Mouse (Mus musculus) 3T3-L1 (cell line): Measurements from ENCODE around the gene Pdia6.
A peak's percentile ranks its signal among the peaks of the same experiment; 100 is the strongest.

Experiments
- DNase-seq: peaks from one replicate; pipeline ENCODE4 v3.0.0-alpha.2; 2015; ENCODE audit warnings: low read depth, low spot score

Pdia6 gene

GRCm38 (mm10) chr12:17265971-17266672 is at the start of gene Pdia6:
Gene Pdia6, plus strand, starts transcription at chr12:17266545.
- DNase-seq = peak; percentile 93

DNA sequence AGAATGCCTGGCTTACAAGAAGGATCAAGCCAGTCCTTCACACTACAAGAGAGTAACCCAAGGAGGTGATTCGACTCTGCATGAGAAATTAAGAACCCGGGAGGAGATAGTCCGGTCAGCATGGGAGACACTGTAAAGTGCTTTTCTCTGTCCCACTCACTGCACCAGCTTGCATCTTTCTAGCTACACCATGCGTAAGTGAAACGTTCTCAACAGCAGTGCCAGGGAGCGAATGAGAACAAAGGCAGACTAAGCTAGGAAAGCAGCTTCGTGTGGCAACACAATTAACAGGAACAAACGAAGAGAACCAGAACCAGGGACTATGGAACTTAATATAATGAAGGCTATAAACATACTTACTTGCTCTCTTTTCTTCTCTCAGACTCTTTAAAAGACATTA is 48.0 kb upstream of the Pdia6 start:
- no peak for DNase-seq

- DNase-seq = no peak
Observed at GRCm38 (mm10) chr12:17219107-17219506, 47.2 kb upstream of the Pdia6 start.

DNA sequence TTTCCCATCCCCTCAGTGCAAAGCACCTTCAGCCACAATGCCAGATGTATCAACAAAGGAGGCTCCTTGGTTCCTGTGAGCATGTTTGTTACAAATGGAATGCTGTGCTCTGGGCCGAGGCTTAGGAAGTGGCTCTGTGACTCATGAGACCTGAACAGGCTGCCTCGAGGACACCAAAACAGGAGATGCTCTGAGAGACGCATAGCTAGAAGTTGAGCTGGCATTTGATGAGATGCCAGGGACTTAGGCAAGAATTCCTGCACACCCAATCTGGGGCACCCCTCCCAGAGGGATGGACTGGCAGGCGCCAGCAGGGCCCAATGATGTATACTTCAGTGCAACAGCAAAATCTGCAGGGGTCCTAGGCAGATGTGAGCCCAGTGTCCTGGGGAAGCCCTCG is 45.7 kb upstream of the Pdia6 start:
- DNase-seq = peak; percentile 97

DNA sequence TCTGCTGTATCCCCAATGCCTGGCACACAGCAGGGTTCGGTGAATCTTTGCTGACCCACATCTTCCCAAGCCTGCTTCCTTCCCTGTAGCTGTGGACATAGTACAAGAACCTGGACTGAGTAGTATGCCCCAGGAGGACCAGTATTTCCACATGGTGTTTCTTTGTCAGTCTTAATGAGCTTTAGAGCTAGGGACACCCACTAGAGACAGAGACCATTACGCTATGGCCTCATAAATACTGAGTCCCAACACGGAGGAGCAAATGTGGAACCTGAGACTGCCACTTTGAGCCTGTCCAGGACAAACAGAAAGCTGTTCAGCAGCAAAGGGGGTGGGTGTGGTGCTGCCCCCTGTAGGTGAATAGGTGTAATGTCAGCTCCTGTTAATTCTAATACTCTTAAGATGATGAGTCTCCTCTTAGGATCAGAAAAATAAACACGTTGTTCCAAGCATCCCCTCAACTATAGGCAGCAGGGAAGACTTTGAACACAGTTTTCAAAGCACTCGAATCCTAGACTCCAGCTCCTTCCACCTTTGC is 44.4 kb upstream of the Pdia6 start:
- peak; percentile 45 for DNase-seq

DNA sequence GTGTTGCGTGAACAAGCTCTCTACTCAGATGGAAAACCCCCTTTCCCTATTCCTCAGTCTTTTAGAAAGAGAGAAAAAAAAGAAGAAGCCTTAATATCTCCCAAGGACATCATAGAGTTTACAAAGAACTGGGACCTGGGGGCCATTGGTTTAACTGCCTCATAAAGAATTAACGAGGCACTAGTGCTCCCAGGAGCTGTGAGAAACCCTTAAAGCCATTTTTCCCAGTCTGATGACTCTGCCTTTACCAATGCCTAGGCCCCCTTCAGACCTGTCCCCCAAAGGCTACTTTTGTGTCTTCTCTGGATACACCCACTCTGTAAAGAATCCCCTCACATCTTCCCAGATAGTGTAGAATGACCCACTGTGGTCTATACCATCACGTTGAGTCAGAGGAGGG is 43.3 kb upstream of the Pdia6 start:
- DNase-seq = no peak

- no peak for DNase-seq
Observed at GRCm38 (mm10) chr12:17225012-17225411, 41.3 kb upstream of the Pdia6 start.

GRCm38 (mm10) chr12:17227903-17228302 is 38.4 kb upstream of the Pdia6 start:
- no peak for DNase-seq

DNA sequence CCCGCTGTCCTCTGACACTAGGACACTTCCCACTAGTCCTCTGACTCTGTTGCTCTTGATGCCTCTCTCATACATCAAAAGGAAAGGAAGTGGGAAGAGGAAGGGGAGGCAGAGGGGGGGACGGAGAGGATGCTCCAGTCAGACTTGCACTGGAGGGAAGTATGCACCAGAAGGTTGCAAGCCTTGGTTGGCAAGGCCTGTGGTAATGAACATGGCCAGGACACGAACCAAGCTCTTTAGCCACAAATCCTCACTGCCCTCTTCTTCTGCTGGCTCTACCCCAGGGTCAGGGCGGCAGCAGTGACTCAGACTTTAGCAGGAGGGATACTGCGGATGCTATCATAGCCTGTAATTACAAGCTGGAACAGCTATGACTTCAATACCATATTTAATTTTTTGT is 35.8 kb upstream of the Pdia6 start:
- peak; percentile 62 for DNase-seq

GRCm38 (mm10) chr12:17231513-17231912 is 34.8 kb upstream of the Pdia6 start:
- DNase-seq = no peak

- peak; percentile 43 for DNase-seq
Observed at GRCm38 (mm10) chr12:17235535-17236313, 30.6 kb upstream of the Pdia6 start.

GRCm38 (mm10) chr12:17238588-17239427 is 27.5 kb upstream of the Pdia6 start:
- DNase-seq = peak; percentile 65

GRCm38 (mm10) chr12:17239428-17239688 is 27.0 kb upstream of the Pdia6 start:
- no peak for DNase-seq

- DNase-seq = peak; percentile 59
Observed at GRCm38 (mm10) chr12:17241016-17241415, 25.3 kb upstream of the Pdia6 start.

DNA sequence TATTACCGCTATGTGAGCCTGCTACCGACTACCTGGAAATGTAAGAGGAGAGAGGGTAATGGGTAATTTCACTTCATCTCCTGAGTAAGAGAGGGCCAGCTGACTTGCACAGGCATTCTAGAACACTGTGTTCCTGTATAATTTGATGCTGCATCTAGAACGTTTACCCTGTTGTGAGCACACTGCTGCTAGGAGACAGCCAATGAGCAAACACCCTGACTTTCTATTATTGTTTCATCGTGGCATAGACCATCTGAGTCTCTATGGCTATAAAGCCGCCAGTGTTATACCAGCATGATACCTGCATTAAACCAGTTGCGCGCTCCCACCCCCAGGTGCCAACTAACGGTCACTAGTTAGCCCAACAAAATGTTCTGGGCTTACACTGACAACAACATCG is 24.7 kb upstream of the Pdia6 start:
- no peak for DNase-seq

- no peak for DNase-seq
Observed at GRCm38 (mm10) chr12:17242041-17242440, 24.3 kb upstream of the Pdia6 start.

DNA sequence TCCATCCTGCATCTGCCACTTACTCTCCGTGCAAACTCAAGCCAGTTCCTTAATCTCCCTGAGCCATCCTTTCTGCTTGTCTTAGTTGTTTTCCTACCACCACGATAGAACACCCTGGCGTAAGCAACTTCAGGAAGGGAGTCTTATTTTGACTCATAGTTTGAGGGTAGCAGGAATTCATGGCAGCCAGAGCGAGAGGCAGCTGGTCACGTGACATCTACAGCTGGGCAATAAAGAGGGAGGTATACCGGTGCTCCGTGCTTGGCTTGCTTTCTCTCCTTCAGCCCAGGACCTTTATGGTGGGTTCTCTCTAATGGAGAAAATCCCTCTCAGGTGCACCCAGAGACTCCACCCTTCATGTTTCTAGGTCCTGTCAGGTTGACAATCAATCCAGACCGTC is 15.4 kb upstream of the Pdia6 start:
- peak; percentile 30 for DNase-seq

GRCm38 (mm10) chr12:17253069-17253468 is 13.3 kb upstream of the Pdia6 start:
- DNase-seq = peak; percentile 37

DNA sequence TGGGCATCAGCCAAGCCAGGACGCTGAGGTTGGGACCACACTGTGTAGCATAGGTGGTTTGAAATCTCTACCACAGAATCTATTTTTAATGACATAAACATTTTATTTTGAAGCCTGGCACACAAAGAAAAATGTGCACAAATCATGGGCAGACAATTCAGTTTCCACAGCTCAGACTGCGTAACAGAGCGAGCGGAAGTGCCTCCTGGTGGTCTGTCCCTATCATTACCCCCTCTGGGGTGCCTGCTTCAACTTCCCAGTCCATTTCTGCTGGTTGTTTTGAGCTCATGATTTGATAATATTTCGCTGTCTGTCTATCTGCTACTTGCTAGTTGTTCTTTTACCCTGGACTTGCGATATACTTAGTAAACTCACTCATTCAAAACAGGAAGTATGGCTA is 10.7 kb upstream of the Pdia6 start:
- peak; percentile 65 for DNase-seq

- peak; percentile 83 for DNase-seq
Observed at GRCm38 (mm10) chr12:17256905-17257304, 9.4 kb upstream of the Pdia6 start.

DNA sequence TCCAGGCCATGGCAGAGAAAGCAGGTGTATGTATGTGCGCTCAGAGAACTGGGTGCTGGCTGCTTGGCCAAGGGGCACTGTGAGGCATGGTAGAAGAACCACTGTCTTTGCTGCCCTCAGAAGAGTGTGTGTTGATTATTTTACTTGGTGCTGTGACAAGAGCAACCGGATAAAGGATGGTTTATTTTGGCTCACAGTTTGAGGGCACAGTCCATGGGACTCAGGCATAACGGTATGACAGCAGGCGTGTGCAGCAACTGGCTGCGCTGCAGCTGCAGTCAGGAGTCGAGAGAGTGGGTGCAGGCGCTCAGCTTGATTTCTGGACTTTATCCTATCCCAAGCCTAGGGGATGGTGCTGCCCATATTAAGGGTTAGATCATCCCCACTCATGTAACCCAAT is 7.9 kb upstream of the Pdia6 start:
- DNase-seq = no peak

DNA sequence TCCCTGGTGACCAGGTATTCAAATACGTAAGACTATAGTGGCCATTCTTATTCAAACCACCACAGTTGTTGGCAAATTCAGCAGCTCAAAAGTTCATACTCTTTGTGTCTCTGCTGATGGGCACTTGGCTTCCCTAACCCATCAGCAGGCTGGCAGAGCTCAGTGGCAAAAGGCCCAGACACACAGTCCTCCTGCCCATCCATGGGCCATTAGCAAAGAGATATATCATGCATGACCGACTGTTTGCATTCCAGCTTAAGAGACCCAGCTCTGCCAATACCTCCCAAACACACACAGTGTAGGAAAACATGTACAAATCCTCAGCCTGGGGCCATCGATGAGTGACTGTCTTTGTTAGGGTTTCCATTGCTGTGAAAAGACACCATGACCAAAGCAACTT is 5.3 kb upstream of the Pdia6 start:
- no peak for DNase-seq
